Mouse (Mus musculus): ENCODE measurements around the gene Brd3. TPM values are rescaled to one million over a fixed set of nuclear protein-coding genes. Genes with fewer than 3 reads are reported as not detected.
A peak's percentile ranks its signal among the peaks of the same experiment; 100 is the strongest.
"Not testable (repeated sequence)": the region's sequence is repeated elsewhere in the genome, so short reads cannot be mapped to it uniquely, and the experiment has no call there.

The Brd3 gene
- total RNA-seq (2021) = 10 to 100 TPM; 20.8 to 32.2 TPM
- long read RNA-seq, experiment 1, full-length matches to known transcripts = 3 of 11 reads
- long read RNA-seq, experiment 1, partial matches to known transcripts = 5 of 11 reads
- long read RNA-seq, experiment 1, other reads (novel, unspliced or antisense) = 3 of 11 reads
- long read RNA-seq, experiment 2, full-length matches to known transcripts = 3 of 14 reads
- long read RNA-seq, experiment 2, partial matches to known transcripts = 8 of 14 reads
- long read RNA-seq, experiment 2, other reads (novel, unspliced or antisense) = 3 of 14 reads

DNA sequence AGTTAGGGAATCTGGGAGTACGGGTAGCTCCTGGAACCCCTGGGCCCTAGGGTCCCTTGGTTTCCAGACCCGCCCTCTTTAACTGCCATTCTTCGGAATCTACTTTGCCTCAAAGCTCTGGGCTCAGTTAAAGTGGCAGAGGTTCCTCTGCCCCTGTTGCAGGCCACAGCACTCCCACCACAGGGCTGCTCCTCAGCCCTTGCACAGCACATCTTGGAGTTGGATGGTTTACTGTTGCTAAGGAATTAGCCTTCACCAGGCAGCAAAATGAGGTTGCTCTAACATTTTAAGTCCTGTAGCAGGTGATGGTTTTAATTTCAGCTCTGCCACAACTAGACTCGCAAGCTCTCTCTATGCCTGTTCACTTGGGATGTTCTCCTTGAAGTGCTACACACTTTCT is at the start of gene Brd3:
Gene Brd3 (minus strand): TSS at position 101 of the 400 bp plus-strand sequence.
- intact Hi-C loops (cut with DNase I) = no loop called here
- no peak for DNase-seq
- TF ChIP-seq CTCF (IDR thresholded peaks at IDR 0.05) = no peak
- H3K27ac ChIP-seq = no peak within 1 kb of the TSS
- no peak within 1 kb of the TSS for H3K4me3 ChIP-seq

DNA sequence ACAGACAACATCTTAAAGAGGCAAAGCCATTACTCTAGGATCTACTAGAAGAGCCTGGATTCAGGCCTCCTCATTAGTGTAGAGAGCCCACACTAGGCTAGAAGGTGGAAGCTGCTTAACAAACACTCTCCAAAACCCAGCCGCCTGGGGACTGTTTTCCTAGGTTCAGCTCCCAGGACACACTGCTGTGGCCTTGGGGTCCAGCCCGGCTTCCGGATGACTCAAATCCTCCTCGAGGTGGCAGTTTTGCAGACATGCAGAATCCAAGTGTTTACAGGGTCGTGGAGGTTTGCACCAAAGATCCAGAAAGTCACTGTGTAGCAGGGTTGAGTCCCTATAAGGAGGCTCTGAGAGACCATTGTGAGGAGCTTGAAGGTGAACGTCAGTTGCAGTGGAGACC is 49.5 kb upstream of the Brd3 start:
- no peak overlapping the region for H3K27ac ChIP-seq
- no peak for DNase-seq
- H3K4me3 ChIP-seq = no peak overlapping the region
- intact Hi-C loops (cut with DNase I) = no loop called here
- TF ChIP-seq CTCF (IDR thresholded peaks at IDR 0.05) = no peak

DNA sequence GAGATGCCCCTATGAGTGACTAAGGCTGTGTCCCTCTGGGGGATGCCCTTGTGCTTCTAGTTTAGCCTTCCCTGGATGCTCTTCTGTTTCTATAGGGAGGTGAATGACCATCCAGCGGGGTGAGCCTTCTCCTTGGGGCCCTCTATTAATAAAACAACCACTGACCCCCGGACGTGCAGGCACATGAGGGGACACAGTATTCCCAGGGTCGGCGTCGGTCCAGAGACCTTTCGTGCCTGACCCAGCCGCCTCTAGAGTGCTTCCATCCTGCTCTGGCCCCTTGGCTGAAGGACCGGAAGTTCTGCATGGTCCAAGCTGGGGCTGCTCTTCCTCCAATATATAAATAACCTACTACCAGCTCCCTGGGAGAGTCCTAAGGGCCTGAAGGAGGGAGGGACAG is 46.8 kb upstream of the Brd3 start:
- TF ChIP-seq CTCF (IDR thresholded peaks at IDR 0.05) = no peak
- Histone ChIP-seq H3K27ac (peak overlapping the region; percentile 48; the same call in 1 of the 2 replicates), H3K4me3 (no peak overlapping the region)
- intact Hi-C loops (cut with DNase I) = loop anchor here (5.0 kb wide), 2 partner anchors 123 to 418 kb away; partner anchors contain the start of gene Rxra
- DNase-seq = peak; percentile 40

DNA sequence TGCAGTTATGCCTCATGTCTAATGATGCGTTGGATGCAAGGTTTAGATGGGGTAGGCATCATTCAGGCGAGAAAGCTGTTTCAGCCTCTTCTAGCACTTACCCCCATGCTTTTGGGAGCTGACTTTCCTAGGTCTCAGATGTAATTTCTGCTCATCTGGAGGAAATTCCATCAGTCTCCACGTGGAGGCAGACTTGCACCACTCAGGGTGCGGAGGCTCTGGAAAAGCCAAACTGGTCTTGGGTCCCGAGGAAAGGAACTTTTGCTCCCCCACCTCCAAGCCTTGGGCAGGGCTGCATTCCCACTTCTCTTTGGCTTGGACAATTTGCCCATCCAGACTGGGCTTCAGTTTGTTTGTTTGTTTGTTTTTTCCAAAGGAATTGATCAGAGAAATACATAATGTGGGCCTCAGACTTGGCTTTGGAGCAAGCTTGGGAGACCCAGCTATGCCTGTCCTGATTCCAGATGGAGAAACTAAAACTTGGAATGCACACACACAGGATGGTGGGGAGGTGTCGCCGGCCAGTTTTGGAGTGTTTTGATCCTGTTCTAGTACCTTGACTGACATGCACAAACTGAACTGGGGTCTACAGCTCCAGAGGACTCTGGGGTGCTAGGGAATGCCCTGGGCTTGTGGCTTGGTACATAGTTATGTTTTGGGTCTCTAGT is 45.3 kb upstream of the Brd3 start:
- peak; percentile 94 for TF ChIP-seq CTCF (IDR thresholded peaks at IDR 0.05)
- peak; percentile 75 for DNase-seq
- H3K27ac ChIP-seq = no peak overlapping the region
- intact Hi-C loops (cut with DNase I) = loop anchor here (1.0 to 5.0 kb wide), 3 partner anchors 125 to 420 kb away; partner anchors contain the start of gene Rxra
- H3K4me3 ChIP-seq = no peak overlapping the region

DNA sequence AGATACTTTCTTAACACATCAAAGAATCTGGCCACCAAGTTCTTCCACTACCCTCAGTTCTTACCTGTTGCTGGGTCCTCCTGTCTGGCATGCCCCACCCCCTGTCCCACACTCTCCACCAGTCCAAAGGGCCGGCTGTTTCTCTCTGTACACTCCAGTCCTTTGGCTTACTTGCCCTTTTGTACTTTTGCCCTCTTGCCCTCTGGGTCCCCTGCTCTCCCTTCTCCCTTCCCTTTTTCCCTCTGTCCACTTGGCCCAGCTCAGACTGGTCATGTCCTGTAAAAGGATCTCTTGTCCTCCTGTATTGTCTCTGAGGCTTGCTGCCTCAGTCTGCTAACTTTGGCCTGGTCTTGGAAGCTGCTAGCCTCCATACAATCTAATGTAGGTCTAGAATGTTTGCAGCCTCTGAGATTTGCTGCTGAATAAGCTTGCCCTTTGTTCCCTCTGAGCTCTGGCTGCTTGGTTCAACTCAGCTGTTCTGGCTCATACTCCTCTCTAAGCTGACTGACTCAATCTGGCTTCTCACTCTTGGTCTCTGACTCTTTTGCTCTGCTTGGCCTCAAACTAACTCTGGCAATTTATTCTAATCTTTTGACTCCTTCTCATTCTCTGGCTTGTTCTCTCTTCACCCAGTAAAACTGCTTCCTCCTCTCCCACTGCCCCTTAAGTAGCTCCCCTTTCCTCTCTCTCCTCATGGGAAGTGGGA is 41.4 kb upstream of the Brd3 start:
- no peak for TF ChIP-seq CTCF (IDR thresholded peaks at IDR 0.05)
- DNase-seq = no peak
- Histone ChIP-seq H3K27ac (no peak overlapping the region), H3K4me3 (no peak overlapping the region)
- intact Hi-C loops (cut with DNase I) = loop anchor here (10.0 kb wide), 1 partner anchor 336 kb away; the partner anchor contains the start of gene Col5a1

DNA sequence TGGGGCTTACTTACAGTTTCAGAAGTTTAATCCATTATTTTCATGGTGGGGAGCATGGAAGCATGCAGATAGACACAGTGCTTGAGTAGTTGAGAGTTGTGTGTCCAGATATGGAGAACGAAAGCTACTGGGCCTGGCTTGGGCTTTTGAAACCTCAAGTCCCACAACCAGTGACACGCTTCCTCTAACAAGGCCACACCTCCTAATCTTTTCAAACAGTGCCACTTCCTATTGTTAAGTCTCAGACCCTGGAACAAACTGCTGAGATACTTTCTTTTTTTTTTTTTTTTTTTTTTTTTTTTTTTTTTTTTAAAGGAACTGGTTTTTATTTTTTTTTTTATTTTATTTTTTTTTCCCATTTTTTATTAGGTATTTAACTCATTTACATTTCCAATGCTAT is 40.5 kb upstream of the Brd3 start:
- intact Hi-C loops (cut with DNase I) = loop anchor here (10.0 kb wide), 1 partner anchor 337 kb away; the partner anchor contains the start of gene Col5a1
- TF ChIP-seq CTCF (IDR thresholded peaks at IDR 0.05) = no peak
- DNase-seq = no peak

DNA sequence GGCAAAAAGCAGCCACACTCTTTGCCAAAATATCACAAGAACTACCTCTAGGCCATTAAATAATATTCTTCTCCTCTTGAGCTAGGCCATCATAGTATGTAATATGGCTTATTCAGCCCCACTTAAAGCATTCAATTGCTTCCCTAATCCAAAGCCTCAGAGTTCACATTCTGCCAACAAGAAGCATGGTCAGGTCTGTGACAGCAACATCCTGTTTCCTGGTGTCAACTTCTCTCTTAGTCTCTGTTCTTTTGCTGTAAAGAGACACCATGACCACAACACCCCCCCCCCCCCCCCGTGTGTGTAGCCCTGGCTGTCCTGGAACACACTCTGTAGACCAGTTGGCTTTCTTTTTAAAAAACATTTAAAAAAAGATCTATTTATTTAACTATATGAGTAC is 39.9 kb upstream of the Brd3 start:
- no peak overlapping the region for H3K27ac ChIP-seq
- TF ChIP-seq CTCF (IDR thresholded peaks at IDR 0.05) = no peak
- H3K4me3 ChIP-seq = no peak overlapping the region
- intact Hi-C loops (cut with DNase I) = loop anchor here (10.0 kb wide), 1 partner anchor 337 kb away; the partner anchor contains the start of gene Col5a1
- DNase-seq = no peak

More for the DNA sequence above, 40.5 kb upstream of the Brd3 start:
- H3K27ac ChIP-seq = no peak overlapping the region
- H3K4me3 ChIP-seq = no peak overlapping the region

DNA sequence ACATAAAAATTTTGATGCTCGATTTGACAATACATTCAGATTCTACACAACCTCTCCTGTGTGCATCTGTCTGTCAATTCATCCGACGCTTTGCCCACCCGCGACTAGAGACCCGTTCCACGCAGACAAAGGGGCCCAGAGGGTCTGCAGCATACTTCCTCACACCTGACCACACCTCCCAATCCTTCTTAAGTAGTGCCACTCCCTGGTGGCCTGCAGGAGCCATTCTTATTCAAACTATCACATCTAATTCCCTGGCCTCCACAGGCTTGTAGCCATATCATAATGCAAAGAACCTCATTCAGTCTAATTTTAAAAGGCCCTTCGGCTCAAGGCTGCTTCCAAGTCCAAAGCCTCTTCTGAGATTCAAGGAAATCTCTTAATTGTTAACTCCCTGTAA is 38.6 kb upstream of the Brd3 start:
- not testable (repeated sequence) for H3K27ac ChIP-seq, DNase-seq, H3K4me3 ChIP-seq
- intact Hi-C loops (cut with DNase I) = loop anchor here (10.0 kb wide), 1 partner anchor 339 kb away; the partner anchor contains the start of gene Col5a1

DNA sequence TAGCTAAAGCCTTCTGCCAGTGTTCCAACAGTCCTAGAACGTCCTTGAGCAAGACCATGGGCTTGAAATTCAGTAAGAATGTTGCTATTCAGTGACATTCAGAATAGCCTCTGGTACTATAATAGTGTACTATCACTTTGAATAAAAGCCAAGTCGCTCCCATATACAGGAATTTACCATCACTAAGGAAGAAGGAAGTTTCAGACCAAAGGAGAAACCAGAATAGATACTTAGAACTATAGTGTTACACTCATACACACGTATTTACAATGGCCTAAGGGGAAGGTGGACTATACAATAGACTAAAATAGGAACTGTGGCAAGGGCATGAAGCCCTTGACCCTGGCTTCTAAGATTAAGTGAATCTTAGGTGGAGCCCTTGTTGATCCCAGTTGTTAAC is 38.1 kb upstream of the Brd3 start:
- not testable (repeated sequence) for H3K4me3 ChIP-seq, H3K27ac ChIP-seq, DNase-seq
- intact Hi-C loops (cut with DNase I) = loop anchor here (10.0 kb wide), 1 partner anchor 339 kb away; the partner anchor contains the start of gene Col5a1

DNA sequence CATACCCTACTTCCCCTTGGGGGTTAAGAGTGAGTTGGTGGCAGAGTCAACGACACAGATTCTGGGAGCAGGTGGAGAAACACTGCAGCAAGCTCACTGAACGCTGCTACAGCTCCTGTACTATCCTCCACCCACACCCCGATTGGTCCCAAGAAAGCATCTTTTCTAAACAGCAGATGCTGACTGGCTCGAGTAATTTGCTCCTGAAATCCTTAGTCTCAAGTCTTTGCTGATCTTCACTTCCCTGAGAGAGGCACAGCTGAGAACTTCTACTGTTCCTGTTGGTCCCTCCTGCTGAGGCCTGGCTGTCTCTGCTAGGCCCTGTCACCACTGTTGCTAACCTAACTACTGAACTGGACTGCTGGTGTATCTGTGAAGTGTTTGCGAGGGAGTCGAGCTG is 37.2 kb upstream of the Brd3 start:
- intact Hi-C loops (cut with DNase I) = loop anchor here (10.0 kb wide), 1 partner anchor 340 kb away; the partner anchor contains the start of gene Col5a1

DNA sequence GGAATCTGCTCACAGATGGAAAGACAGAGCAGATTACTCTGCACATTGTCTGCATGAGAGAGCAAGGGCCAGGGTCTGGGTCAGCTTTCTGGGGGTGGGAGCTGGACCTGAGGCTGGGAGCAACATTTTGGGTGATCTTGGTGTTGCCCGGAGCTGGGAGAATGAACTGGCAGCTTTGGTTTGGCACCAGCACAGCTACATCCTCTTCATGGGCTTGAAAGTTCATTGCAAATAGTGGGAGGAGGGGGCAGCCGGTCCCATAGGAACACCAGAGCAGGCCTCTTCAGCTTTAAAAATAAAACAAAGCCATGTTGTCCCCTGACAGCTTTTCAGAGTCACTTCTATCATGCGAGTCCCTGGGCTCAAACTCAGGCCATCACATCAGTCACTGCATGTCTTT is 33.8 kb upstream of the Brd3 start:
- DNase-seq = no peak
- no peak for TF ChIP-seq CTCF (IDR thresholded peaks at IDR 0.05)
- Histone ChIP-seq H3K4me3 (peak overlapping the region; percentile 74), H3K27ac (peak overlapping the region; percentile 98; the same call in 1 of the 2 replicates)
- intact Hi-C loops (cut with DNase I) = loop anchor here (10.0 kb wide), 1 partner anchor 344 kb away; the partner anchor contains the start of gene Col5a1

More for the DNA sequence above, 37.2 kb upstream of the Brd3 start:
- TF ChIP-seq CTCF (IDR thresholded peaks at IDR 0.05) = no peak
- Histone ChIP-seq H3K4me3 (no peak overlapping the region), H3K27ac (no peak overlapping the region)
- no peak for DNase-seq

DNA sequence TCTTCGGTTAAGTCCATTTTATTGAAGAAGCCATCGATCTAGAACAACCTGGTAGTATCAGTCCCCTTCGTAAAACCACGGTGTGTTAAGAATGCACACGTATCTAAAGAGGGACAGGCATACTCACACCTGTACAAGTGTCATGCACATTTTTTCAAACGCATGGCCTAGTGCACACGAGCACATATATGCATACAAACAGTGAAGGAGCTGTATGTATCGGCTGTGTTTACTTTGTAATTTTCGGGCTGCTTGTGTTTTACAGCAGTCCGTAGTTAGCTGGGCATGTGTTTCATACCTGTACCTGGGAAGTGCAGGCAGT is 33.0 kb upstream of the Brd3 start:
- no peak for DNase-seq
- intact Hi-C loops (cut with DNase I) = loop anchor here (10.0 kb wide), 1 partner anchor 344 kb away; the partner anchor contains the start of gene Col5a1

More for the DNA sequence above, 33.0 kb upstream of the Brd3 start:
- no peak for TF ChIP-seq CTCF (IDR thresholded peaks at IDR 0.05)
- H3K27ac ChIP-seq = peak overlapping the region; percentile 98
- peak overlapping the region; percentile 74 for H3K4me3 ChIP-seq
